Comparison of ENCODE assay signal across 7 mouse cellular contexts in genomic region chr6:72389941-72390771, GRCm38 (mm10). TPM values are rescaled to one million over a fixed set of nuclear protein-coding genes. Genes with fewer than 3 reads are reported as not detected.
DNase-seq lines count a peak whose midpoint lies in the region; ATAC-seq and TF ChIP-seq lines count a peak whose summit lies in the region.

Gene Vamp8 (minus strand): TSS chr6:72390703.

- H3K9ac ChIP-seq in limb, embryonic 13.5 days: peak within 1 kb of the TSS; percentile 77
- peak within 1 kb of the TSS; percentile 22; the same call in 1 of the 2 replicates for H3K9ac ChIP-seq in midbrain, embryonic 15.5 days

- H3K9me3 ChIP-seq in limb, embryonic 13.5 days: no peaks in the 10 kb centered on the region
- H3K9me3 ChIP-seq in midbrain, embryonic 15.5 days: no peaks in the 10 kb centered on the region

- peak within 1 kb of the TSS; percentile 54 for H3K4me3 ChIP-seq in limb, embryonic 13.5 days
- peak within 1 kb of the TSS; percentile 27 for H3K4me3 ChIP-seq in midbrain, embryonic 15.5 days
- H3K4me3 ChIP-seq in spleen, adult 2 months (ENCODE audit: extremely low read depth, insufficient read depth, insufficient read length): peak within 1 kb of the TSS; percentile 91

- H3K27me3 ChIP-seq in limb, embryonic 13.5 days: no peaks in the 10 kb centered on the region
- peaks cover 15% of the 10 kb centered on the region for H3K27me3 ChIP-seq in midbrain, embryonic 15.5 days (replicated peaks)
- H3K27me3 ChIP-seq in spleen, adult 2 months (ENCODE audit: control insufficient read depth, insufficient read depth, low read length): no peaks in the 10 kb centered on the region

- under 1% methylated on average over 33 of the region's 33 CpGs for WGBS in limb, embryonic 13.5 days
- 3% methylated on average over 33 of the region's 33 CpGs for WGBS in midbrain, embryonic 15.5 days
- WGBS in spleen, adult 2 months: 1% methylated on average over 31 of the region's 33 CpGs

- H3K4me2 ChIP-seq in limb, embryonic 13.5 days (replicated peaks): peak within 1 kb of the TSS; percentile 77
- peak within 1 kb of the TSS; percentile 52 for H3K4me2 ChIP-seq in midbrain, embryonic 15.5 days

- TF ChIP-seq CTCF in spleen, adult 2 months (IDR thresholded peaks at IDR 0.05; ENCODE audit: extremely low read depth, insufficient read depth, insufficient read length, insufficient replicate concordance): peak; percentile 4; the same call in 1 of the 2 replicates

- peaks cover 17% of the 10 kb centered on the region for H3K36me3 ChIP-seq in limb, embryonic 13.5 days
- no peaks in the 10 kb centered on the region for H3K36me3 ChIP-seq in midbrain, embryonic 15.5 days (replicated peaks)
- H3K36me3 ChIP-seq in spleen, adult 2 months (ENCODE audit: control insufficient read depth, insufficient read depth, low read length): peaks cover 8% of the 10 kb centered on the region

- H3K4me1 ChIP-seq in limb, embryonic 13.5 days: peaks cover 30% of the 10 kb centered on the region
- H3K4me1 ChIP-seq in midbrain, embryonic 15.5 days: peaks cover 10% of the 10 kb centered on the region
- H3K4me1 ChIP-seq in spleen, adult 2 months (ENCODE audit: control insufficient read depth, insufficient read depth, insufficient read length): peaks cover 16% of the 10 kb centered on the region; the same call in 1 of the 2 replicates

- peak; percentile 85 for DNase-seq in adrenal gland, adult 8-10 months
- peak; percentile 72 for DNase-seq in embryo, embryonic 9.5 days (ENCODE audit: extremely low spot score)
- DNase-seq in heart, adult 11 months: peak; percentile 99
- peak; percentile 94 for DNase-seq in kidney, adult 11 months
- DNase-seq in spleen, adult 2 months (ENCODE audit: low read depth in 1 of 2, low spot score in 2 of 2): peak; percentile 38 to 64

- peak; percentile 67 for ATAC-seq in limb, embryonic 13.5 days (ENCODE audit: low FRiP score, low read depth)
- peak; percentile 48; the same call in 1 of the 2 replicates for ATAC-seq in midbrain, embryonic 15.5 days (replicated peaks)

- TF ChIP-seq POLR2A in spleen, adult 2 months (IDR thresholded peaks at IDR 0.05; ENCODE audit: low read depth, low read length): peak; percentile 65

- H3K27ac ChIP-seq in limb, embryonic 13.5 days: peak within 1 kb of the TSS; percentile 93
- no peak within 1 kb of the TSS for H3K27ac ChIP-seq in midbrain, embryonic 15.5 days
- peak within 1 kb of the TSS; percentile 99 for H3K27ac ChIP-seq in spleen, adult 2 months (ENCODE audit: insufficient read depth, low read length)

RNA-seq across cellular contexts. Expression of gene Vamp8, which starts in this region (rescaled TPM):
- 100 to 1,000 TPM; 142 to 179 (median 157) TPM for total RNA-seq in adrenal gland, adult 8-10 months (2022)
- polyA plus RNA-seq in limb, embryonic 13.5 days (2015; fragmentation: Nextera tagmentation; extraction: Ambion mirVana): 143 and 146 TPM in 2 replicates
- polyA plus RNA-seq in midbrain, embryonic 15.5 days (2015; fragmentation: Nextera tagmentation; extraction: Ambion mirVana): 22.2 and 28.1 TPM in 2 replicates
- 100 and 107 TPM in 2 replicates for polyA plus RNA-seq in spleen, adult 2 months (2012; rRNA removed)

Comparison
In these comparisons a context has a peak if more than half of its experiments do, and no peak if none do; other contexts are left out.
1. H3K4me3 ChIP-seq: peak in every context shown above with its lines; median percentile 91 in spleen, adult 2 months; 54 in limb, embryonic 13.5 days; 27 in midbrain, embryonic 15.5 days.